Mouse (Mus musculus) brain, adult 2 months (tissue): ENCODE data around the gene Pi16.
"Not testable (repeated sequence)": the region's sequence is repeated elsewhere in the genome, so short reads cannot be mapped to it uniquely, and the experiment has no call there.

Source experiments
- DNase-seq: peaks from one replicate; pipeline ENCODE4 v3.0.0; 2011; ENCODE audit warnings: low read depth, low spot score

The Pi16 gene

GRCm38 (mm10) chr17:29317380-29317779, at the start of gene Pi16:
Gene Pi16, plus strand, starts transcription at chr17:29317680.
- not testable (repeated sequence) for DNase-seq

- DNase-seq, result peak; percentile 17
These were observed 49.4 kb upstream of the Pi16 start for GRCm38 (mm10) chr17:29267931-29268681.

- DNase-seq, result peak; percentile 98
These were observed 48.7 kb upstream of the Pi16 start, which contains the start of gene BC004004 for GRCm38 (mm10) chr17:29268682-29269348. Gene BC004004, plus strand, starts transcription at chr17:29268788.

- no peak for DNase-seq
These were observed 48.2 kb upstream of the Pi16 start for GRCm38 (mm10) chr17:29269349-29269706.

GRCm38 (mm10) chr17:29270148-29270698, 47.3 kb upstream of the Pi16 start:
- no peak for DNase-seq

- no peak for DNase-seq
These were observed 44.3 kb upstream of the Pi16 start for GRCm38 (mm10) chr17:29273156-29273555.

GRCm38 (mm10) chr17:29273889-29274288, 43.6 kb upstream of the Pi16 start:
- DNase-seq, result no peak

- DNase-seq, result no peak
These were observed 37.1 kb upstream of the Pi16 start for GRCm38 (mm10) chr17:29280422-29280821.

GRCm38 (mm10) chr17:29281541-29281940, 35.9 kb upstream of the Pi16 start:
- no peak for DNase-seq

GRCm38 (mm10) chr17:29282216-29282952, 35.1 kb upstream of the Pi16 start:
- DNase-seq, result peak; percentile 53

GRCm38 (mm10) chr17:29291793-29292192, 25.7 kb upstream of the Pi16 start:
- no peak for DNase-seq

GRCm38 (mm10) chr17:29292996-29293395, 24.5 kb upstream of the Pi16 start:
- no peak for DNase-seq

- DNase-seq, result peak; percentile 38
These were observed 23.5 kb upstream of the Pi16 start for GRCm38 (mm10) chr17:29293807-29294605.

GRCm38 (mm10) chr17:29295835-29296234, 21.6 kb upstream of the Pi16 start:
- no peak for DNase-seq

GRCm38 (mm10) chr17:29297321-29297720, 20.2 kb upstream of the Pi16 start:
- no peak for DNase-seq

- no peak for DNase-seq
These were observed 19.7 kb upstream of the Pi16 start for GRCm38 (mm10) chr17:29297813-29298212.

- DNase-seq, result no peak
These were observed 18.2 kb upstream of the Pi16 start for GRCm38 (mm10) chr17:29299282-29299681.

GRCm38 (mm10) chr17:29300926-29301325, 16.6 kb upstream of the Pi16 start:
- peak; percentile 68 for DNase-seq

GRCm38 (mm10) chr17:29301421-29301820, 16.1 kb upstream of the Pi16 start:
- peak; percentile 51 for DNase-seq

GRCm38 (mm10) chr17:29302149-29302548, 15.3 kb upstream of the Pi16 start:
- DNase-seq, result peak; percentile 49

GRCm38 (mm10) chr17:29303087-29303486, 14.4 kb upstream of the Pi16 start:
- DNase-seq, result no peak
